Mouse (Mus musculus) forelimb bud, embryonic 11.5 days (tissue): Measurements from ENCODE around the gene Sept7.
A peak's percentile ranks its signal among the peaks of the same experiment; 100 is the strongest.
"Not testable (repeated sequence)": the region's sequence is repeated elsewhere in the genome, so short reads cannot be mapped to it uniquely, and the experiment has no call there.

Experiments
- DNase-seq: peaks from one replicate; pipeline ENCODE4 v3.0.0-alpha.2; 2012; ENCODE audit warnings: low read depth, low spot score

The Sept7 gene

DNA sequence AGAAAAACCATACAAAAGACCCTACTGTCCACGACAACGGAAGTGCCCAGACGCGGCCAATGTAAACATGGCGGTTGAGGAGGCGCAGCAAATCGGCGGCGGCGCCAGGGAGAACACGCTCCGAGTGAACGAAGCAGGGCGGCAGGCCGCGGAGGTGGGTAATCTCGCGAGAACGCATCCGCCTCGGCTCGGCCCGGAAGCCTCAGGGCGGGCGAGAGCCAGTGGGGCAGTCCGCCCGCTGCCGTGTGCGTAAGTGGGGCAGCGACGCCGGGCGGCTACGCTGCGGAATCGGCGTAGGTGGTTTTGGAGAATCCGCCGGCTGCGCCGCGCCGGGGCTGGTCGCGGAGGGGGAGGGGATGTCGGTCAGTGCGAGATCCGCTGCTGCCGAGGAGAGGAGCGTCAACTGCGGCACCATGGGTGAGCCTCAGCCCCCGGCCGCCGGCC lies at the start of gene Sept7:
Gene Sept7 (plus strand): TSS at position 157 of the 444 bp plus-strand sequence.
- peak; percentile 98 for DNase-seq

DNA sequence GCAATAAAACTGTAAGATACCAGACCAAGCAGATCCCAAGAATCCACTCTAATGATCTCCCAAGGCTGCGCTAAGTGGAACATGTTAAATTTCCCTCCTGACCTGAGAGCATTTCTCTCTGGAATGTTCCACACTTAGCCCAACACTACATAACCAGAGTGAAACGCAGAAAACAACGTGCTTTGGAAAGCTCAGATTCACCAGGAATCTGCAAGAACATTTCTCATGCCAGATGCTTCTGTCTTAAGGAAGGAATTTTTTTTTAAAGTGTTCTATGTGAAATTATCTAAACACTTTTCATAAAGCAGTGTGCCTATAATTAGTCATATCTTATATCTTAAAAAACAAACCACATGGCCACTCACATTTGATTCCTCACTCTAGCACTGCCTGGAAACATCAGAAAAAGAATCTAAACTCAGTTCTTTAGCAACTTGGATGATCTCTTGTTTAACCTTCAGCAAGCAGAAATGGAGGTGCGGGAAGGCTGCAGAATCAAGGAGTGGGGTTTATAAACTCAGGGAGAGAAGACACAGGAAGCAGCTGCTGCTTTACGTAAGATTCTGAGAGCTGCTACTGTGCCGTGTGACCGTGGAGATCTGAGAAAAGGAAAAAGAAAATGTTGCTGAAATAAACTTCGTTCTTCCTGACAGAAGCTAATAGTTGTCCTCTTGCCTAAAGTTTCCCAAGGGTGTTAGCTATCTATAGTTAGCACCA lies 44.0 kb upstream of the Sept7 start:
- DNase-seq = no peak

DNA sequence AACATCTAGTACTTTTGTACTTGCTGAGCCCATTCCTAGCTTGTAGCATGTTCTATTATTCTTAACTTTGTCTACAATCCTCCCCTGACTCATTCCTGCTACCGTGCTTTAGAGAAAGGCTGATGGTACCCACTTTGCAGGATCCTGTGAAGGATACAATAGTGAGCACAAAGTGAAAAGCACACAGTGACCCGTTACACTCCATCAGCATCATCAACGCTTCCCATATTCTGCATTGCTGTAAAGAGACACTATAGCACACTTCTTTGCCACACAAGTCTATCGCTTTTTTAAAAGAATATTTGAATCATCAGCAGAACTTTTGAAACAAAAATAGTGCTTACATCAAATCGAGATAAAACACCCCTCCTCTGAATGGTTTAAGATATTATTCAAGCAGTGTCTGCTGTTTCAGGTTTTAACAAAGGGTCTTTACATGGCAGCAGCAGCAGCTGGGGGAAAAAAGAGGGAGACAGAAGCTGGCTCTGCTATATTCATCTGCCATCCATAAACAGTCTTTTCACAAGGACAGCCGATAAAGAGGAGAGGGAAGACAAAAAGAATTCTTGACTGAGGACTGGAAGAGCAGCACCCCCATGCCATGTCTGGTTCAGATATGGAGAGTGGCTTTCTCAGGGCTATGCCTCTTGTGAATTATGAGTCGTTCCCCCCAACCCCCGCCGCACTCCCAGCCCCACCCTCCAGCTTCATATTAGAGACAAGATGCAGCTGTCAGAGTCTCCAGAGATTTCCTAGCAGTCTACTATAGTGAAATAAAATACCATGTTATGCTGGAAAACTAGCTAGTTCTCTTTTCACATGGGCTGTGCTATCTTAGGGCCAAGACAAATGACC lies 39.7 kb upstream of the Sept7 start:
- no peak for DNase-seq

DNA sequence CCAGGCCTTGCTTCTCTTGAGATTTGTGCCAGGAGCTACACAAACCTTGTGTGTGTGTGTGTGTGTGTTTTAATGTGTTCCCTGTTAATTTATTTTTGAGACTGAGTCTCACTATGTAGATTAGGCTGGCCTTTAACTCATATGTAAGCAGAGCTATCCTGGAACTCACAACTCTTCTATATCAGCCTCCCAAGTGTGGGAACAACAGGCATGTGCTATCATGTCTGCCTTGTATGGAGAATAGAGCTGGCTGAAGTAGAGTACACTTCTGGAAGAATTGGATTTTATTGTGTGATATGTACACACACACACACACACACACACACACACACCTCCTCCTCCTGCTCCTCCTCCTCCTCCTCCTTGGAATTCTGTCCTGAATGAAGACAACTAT lies 39.1 kb upstream of the Sept7 start:
- DNase-seq = no peak

DNA sequence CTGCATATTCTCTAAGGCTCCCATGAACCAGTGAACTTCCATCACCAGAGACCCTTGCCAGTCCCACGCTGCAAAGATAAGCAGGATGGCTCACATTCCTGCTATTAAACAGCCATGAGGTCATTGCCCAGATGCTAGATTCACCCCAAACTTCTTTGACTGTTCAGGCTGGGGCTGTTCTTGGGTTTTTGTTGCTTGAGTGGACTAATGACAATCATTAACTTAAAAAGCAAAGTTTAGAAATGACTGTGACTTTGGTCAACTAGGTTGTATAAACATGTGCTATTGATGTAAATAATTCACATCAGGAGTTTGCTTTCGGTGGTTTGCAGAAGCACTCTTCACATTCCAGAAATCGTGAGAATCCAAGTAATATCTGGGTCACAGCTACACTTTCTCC lies 36.8 kb upstream of the Sept7 start:
- DNase-seq = no peak

DNA sequence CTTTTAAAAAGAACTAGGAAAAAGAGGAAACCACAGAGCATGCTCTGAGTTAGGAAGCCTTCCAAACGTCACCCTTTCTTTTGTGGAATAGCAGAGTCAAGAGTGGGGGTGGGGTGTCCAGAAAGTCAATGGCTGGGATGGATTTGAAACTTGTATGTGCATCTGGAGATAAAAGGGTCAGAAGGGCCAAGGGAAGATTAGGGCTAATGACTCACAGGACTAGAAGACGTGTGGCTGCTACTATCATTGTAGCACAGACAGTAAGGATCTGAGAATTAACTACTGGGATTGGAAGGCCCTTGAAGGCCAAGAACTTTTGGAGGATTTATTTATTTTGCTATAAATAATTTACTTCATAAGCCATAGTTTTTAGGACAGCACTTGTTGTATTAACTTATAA lies 36.0 kb upstream of the Sept7 start:
- DNase-seq = no peak

GRCm38 (mm10) chr9:25218954-25219353 lies 33.3 kb upstream of the Sept7 start:
- no peak for DNase-seq

DNA sequence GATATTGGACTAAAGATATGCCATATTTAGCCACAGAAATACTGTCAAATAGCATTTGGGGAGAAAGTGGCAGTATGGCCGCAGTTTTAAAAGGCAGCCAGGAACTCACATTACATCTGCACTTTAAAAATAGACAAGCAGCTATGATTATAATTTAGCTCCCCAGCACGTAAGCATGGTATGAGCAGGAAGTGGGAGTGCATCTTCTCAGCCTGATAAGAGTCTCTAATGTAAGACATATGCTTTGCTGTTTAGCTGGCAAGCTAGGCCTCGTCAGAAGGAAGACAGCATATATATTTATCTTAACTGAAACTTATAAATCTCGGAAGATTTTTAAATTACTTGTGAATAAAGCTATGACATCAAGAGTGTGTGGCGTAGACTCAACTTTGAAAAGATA lies 32.4 kb upstream of the Sept7 start:
- no peak for DNase-seq

GRCm38 (mm10) chr9:25224959-25225358 lies 27.3 kb upstream of the Sept7 start:
- DNase-seq = no peak

DNA sequence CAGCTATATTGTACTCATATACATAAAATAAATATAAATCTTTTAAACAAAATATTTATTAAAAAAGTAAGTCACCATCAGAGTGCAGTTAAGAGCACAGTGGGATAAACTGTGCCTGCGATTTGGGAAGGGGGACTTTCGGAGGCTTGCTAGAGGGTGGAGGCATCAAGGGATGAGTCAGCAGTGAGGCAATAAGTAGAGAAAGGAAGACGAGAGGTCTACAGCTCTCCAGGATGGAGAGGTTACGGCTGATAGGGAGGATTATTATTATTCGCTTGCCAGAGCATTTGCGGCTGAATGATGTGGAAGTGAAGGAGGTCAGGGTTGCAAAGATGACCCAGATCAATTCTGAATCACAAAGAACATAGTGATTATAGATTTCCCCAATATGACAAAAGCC lies 22.5 kb upstream of the Sept7 start:
- DNase-seq = no peak

GRCm38 (mm10) chr9:25230213-25231039 lies 21.8 kb upstream of the Sept7 start:
- DNase-seq = no peak

GRCm38 (mm10) chr9:25241065-25241464 lies 11.2 kb upstream of the Sept7 start:
- DNase-seq = no peak

- not testable (repeated sequence) for DNase-seq
Observed at GRCm38 (mm10) chr9:25241783-25242182, 10.5 kb upstream of the Sept7 start.

DNA sequence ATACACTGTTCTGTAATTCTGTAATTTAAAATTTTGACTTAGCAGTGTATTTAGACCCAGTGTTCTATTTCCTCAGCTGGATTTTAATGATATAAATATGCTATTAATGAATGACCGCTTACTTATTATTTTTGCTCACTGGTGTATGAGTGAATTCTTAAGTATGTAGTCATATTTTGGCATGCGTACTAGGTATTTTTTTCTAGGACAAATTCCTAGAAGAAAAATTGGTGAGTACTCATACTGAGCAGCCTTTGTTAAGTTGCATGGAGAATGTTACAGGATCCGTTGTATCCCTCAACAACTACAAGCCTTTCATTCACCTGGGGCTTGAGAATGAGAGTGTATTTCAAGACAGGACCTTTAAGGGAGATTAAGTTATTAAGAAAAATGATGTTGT lies 10.0 kb upstream of the Sept7 start:
- no peak for DNase-seq

- DNase-seq = no peak
Observed at GRCm38 (mm10) chr9:25243926-25244657, 8.1 kb upstream of the Sept7 start.

DNA sequence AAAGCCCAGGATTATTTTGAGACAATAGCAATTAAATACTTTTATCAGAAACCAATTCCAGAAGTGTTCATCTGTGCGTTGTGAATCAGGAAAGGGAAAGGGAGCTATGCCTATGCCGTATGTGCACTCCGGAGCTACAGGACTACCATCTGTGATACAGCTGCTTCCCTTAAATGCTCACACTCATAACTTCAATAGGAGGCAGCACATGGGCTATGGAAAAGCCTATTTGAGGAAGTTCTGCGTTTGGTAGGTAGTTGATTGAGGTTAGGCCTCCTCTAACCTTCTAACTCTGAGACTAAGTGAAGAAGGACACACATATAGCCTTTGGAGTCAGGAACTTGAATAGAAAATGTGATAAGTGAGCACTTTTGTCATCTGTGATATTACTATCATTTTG lies 7.1 kb upstream of the Sept7 start:
- no peak for DNase-seq

- no peak for DNase-seq
Observed at GRCm38 (mm10) chr9:25246508-25246907, 5.7 kb upstream of the Sept7 start.

GRCm38 (mm10) chr9:25251174-25251573 lies 1.1 kb upstream of the Sept7 start:
- no peak for DNase-seq

GRCm38 (mm10) chr9:25251611-25252282 lies 492 bp upstream of the Sept7 start:
- DNase-seq = peak; percentile 90

DNA sequence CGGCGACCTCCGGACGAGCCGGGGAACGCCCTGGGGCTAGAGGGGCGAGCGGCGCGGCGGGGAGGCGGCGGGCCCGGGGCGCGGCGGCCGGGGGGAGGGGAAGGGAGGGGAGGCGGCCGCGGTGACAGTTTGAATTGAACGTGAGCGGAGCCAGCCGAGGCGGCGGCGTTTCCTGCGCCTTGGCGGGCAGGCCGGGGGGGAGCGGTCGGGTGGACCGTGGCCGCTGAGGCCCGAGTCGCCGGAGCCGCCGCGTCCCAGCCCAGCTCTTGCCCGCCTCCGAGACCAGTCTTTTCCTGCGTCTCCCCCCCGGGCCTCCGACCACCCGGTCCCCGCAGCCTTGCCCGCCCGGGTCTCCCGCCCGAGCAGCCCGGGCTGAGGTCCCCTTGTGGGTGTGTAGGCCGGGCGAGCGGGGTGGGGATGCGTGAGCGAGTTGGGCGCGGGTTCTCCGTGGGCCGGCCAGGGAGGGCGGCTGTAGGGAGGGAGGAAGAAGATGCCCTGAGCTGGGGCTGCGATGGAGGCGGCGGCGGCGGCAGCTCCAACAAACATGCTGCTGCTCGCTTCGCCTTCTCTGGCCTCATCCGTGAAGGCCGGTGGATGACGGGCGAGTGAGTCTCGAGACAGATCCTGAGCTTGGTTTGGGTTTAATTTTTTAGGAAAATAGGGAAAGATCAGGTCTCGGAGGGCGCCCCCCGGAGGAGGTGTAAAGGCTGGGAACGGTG lies 679 bp downstream of the Sept7 start:
- peak; percentile 32 for DNase-seq
